Mouse (Mus musculus): ENCODE data around the gene Col25a1.

Col25a1 gene

GRCm38 (mm10) chr3:130252355-130252754, 121.1 kb downstream of the Col25a1 start:
- no peak for DNase-seq (ENCODE audit: low spot score)

GRCm38 (mm10) chr3:130256059-130256458, 124.8 kb downstream of the Col25a1 start:
- no peak for DNase-seq (ENCODE audit: low spot score)

GRCm38 (mm10) chr3:130256610-130257009, 125.3 kb downstream of the Col25a1 start:
- DNase-seq (ENCODE audit: low spot score), result no peak

- no peak for DNase-seq (ENCODE audit: low spot score)
Measured at GRCm38 (mm10) chr3:130259670-130260069, 128.4 kb downstream of the Col25a1 start.

GRCm38 (mm10) chr3:130260316-130260715, 129.0 kb downstream of the Col25a1 start:
- DNase-seq (ENCODE audit: low spot score), result peak; percentile 8

- no peak for DNase-seq (ENCODE audit: low spot score)
Measured at GRCm38 (mm10) chr3:130265104-130265503, 133.8 kb downstream of the Col25a1 start.

- no peak for DNase-seq (ENCODE audit: low spot score)
Measured at GRCm38 (mm10) chr3:130270509-130270908, 139.2 kb downstream of the Col25a1 start.

- no peak for DNase-seq (ENCODE audit: low spot score)
Measured at GRCm38 (mm10) chr3:130273949-130274348, 142.6 kb downstream of the Col25a1 start.

- no peak for DNase-seq (ENCODE audit: low spot score)
Measured at GRCm38 (mm10) chr3:130278298-130279050, 147.2 kb downstream of the Col25a1 start.

GRCm38 (mm10) chr3:130283011-130283760, 151.9 kb downstream of the Col25a1 start:
- no peak for DNase-seq (ENCODE audit: low spot score)

- DNase-seq (ENCODE audit: low spot score), result no peak
Measured at GRCm38 (mm10) chr3:130288102-130288501, 156.8 kb downstream of the Col25a1 start.

GRCm38 (mm10) chr3:130288756-130289155, 157.5 kb downstream of the Col25a1 start:
- DNase-seq (ENCODE audit: low spot score), result no peak

GRCm38 (mm10) chr3:130289220-130289619, 157.9 kb downstream of the Col25a1 start:
- no peak for DNase-seq (ENCODE audit: low spot score)

GRCm38 (mm10) chr3:130290175-130290574, 158.9 kb downstream of the Col25a1 start:
- DNase-seq (ENCODE audit: low spot score), result no peak

- no peak for DNase-seq (ENCODE audit: low spot score)
Measured at GRCm38 (mm10) chr3:130290672-130291071, 159.4 kb downstream of the Col25a1 start.

GRCm38 (mm10) chr3:130291926-130292325, 160.6 kb downstream of the Col25a1 start:
- DNase-seq (ENCODE audit: low spot score), result no peak

GRCm38 (mm10) chr3:130300530-130300929, 169.2 kb downstream of the Col25a1 start:
- no peak for DNase-seq (ENCODE audit: low spot score)

- no peak for DNase-seq (ENCODE audit: low spot score)
Measured at GRCm38 (mm10) chr3:130303597-130303996, 172.3 kb downstream of the Col25a1 start.

GRCm38 (mm10) chr3:130304827-130305226, 173.5 kb downstream of the Col25a1 start:
- DNase-seq (ENCODE audit: low spot score), result no peak

- no peak for DNase-seq (ENCODE audit: low spot score)
Measured at GRCm38 (mm10) chr3:130305686-130306085, 174.4 kb downstream of the Col25a1 start.

GRCm38 (mm10) chr3:130309277-130309676, 178.0 kb downstream of the Col25a1 start:
- no peak for DNase-seq (ENCODE audit: low spot score)

- DNase-seq (ENCODE audit: low spot score), result no peak
Measured at GRCm38 (mm10) chr3:130310694-130311305, 179.5 kb downstream of the Col25a1 start.

GRCm38 (mm10) chr3:130313246-130313645, 181.9 kb downstream of the Col25a1 start:
- no peak for DNase-seq (ENCODE audit: low spot score)
